Mouse (Mus musculus): ENCODE results near the gene Clca2.

Gene Clca2

GRCm38 (mm10) chr3:145099291-145099690 is at the start of gene Clca2:
TSS of gene Clca2 (minus strand) at chr3:145099443.
- DNase-seq (ENCODE audit: low read depth, low spot score), result no peak

- DNase-seq (ENCODE audit: low read depth, low spot score), result no peak
These were observed 48.7 kb upstream of the Clca2 start for GRCm38 (mm10) chr3:145147952-145148351.

- peak; percentile 24 for DNase-seq (ENCODE audit: low read depth, low spot score)
These were observed 48.2 kb upstream of the Clca2 start for GRCm38 (mm10) chr3:145147483-145147882.

GRCm38 (mm10) chr3:145146871-145147270 is 47.6 kb upstream of the Clca2 start:
- no peak for DNase-seq (ENCODE audit: low read depth, low spot score)

GRCm38 (mm10) chr3:145143856-145144255 is 44.6 kb upstream of the Clca2 start:
- DNase-seq (ENCODE audit: low read depth, low spot score), result no peak

- DNase-seq (ENCODE audit: low read depth, low spot score), result no peak
These were observed 43.7 kb upstream of the Clca2 start for GRCm38 (mm10) chr3:145142925-145143324.

- DNase-seq (ENCODE audit: low read depth, low spot score), result no peak
These were observed 41.0 kb upstream of the Clca2 start for GRCm38 (mm10) chr3:145140236-145140635.

GRCm38 (mm10) chr3:145131210-145131868 is 32.1 kb upstream of the Clca2 start:
- peak; percentile 57 for DNase-seq (ENCODE audit: low read depth, low spot score)

GRCm38 (mm10) chr3:145129356-145129755 is 30.1 kb upstream of the Clca2 start:
- no peak for DNase-seq (ENCODE audit: low read depth, low spot score)

- peak; percentile 35 for DNase-seq (ENCODE audit: low read depth, low spot score)
These were observed 27.4 kb upstream of the Clca2 start for GRCm38 (mm10) chr3:145126618-145127017.

- DNase-seq (ENCODE audit: low read depth, low spot score), result no peak
These were observed 20.2 kb upstream of the Clca2 start for GRCm38 (mm10) chr3:145119425-145119824.

- DNase-seq (ENCODE audit: low read depth, low spot score), result no peak
These were observed 19.7 kb upstream of the Clca2 start for GRCm38 (mm10) chr3:145119002-145119358.

GRCm38 (mm10) chr3:145118254-145119001 is 19.2 kb upstream of the Clca2 start, which contains the start of gene Odf2l:
TSS of gene Odf2l (plus strand) at chr3:145118588.
- peak; percentile 100 for DNase-seq (ENCODE audit: low read depth, low spot score)

- DNase-seq (ENCODE audit: low read depth, low spot score), result no peak
These were observed 18.4 kb upstream of the Clca2 start for GRCm38 (mm10) chr3:145117637-145118036.

- DNase-seq (ENCODE audit: low read depth, low spot score), result no peak
These were observed 15.9 kb upstream of the Clca2 start for GRCm38 (mm10) chr3:145115169-145115568.

GRCm38 (mm10) chr3:145105773-145106504 is 6.7 kb upstream of the Clca2 start:
- peak; percentile 77 for DNase-seq (ENCODE audit: low read depth, low spot score)

GRCm38 (mm10) chr3:145105076-145105772 is 6.0 kb upstream of the Clca2 start:
- peak; percentile 64 for DNase-seq (ENCODE audit: low read depth, low spot score)

- no peak for DNase-seq (ENCODE audit: low read depth, low spot score)
These were observed 4.5 kb upstream of the Clca2 start for GRCm38 (mm10) chr3:145103770-145104169.

- no peak for DNase-seq (ENCODE audit: low read depth, low spot score)
These were observed 4.1 kb upstream of the Clca2 start for GRCm38 (mm10) chr3:145103321-145103720.

- no peak for DNase-seq (ENCODE audit: low read depth, low spot score)
These were observed 2.8 kb upstream of the Clca2 start for GRCm38 (mm10) chr3:145101891-145102555.
